Mouse (Mus musculus) embryo, embryonic 10.5 days (tissue): Measurements from ENCODE around the gene Bri3bp.
"Not testable (repeated sequence)": the region's sequence is repeated elsewhere in the genome, so short reads cannot be mapped to it uniquely, and the experiment has no call there.

Experiments
- DNase-seq: peaks from one replicate; pipeline ENCODE4 v3.0.0-alpha.2; 2015; ENCODE audit warnings: low spot score

The Bri3bp gene

GRCm38 (mm10) chr5:125486088-125486487 is 44.7 kb downstream of the Bri3bp start:
- no peak for DNase-seq

GRCm38 (mm10) chr5:125487375-125488115 is 46.2 kb downstream of the Bri3bp start:
- DNase-seq = peak; percentile 51

GRCm38 (mm10) chr5:125488116-125488455 is 46.7 kb downstream of the Bri3bp start:
- DNase-seq = peak; percentile 23

- DNase-seq = not testable (repeated sequence)
These were observed 47.6 kb downstream of the Bri3bp start for GRCm38 (mm10) chr5:125488953-125489352.

- no peak for DNase-seq
These were observed 49.7 kb downstream of the Bri3bp start for GRCm38 (mm10) chr5:125491107-125491506.

- DNase-seq = no peak
These were observed 51.2 kb downstream of the Bri3bp start for GRCm38 (mm10) chr5:125492379-125493092.

- no peak for DNase-seq
These were observed 51.7 kb downstream of the Bri3bp start for GRCm38 (mm10) chr5:125493093-125493423.

- no peak for DNase-seq
These were observed 54.3 kb downstream of the Bri3bp start for GRCm38 (mm10) chr5:125495655-125496054.

- peak; percentile 77 for DNase-seq
These were observed 56.6 kb downstream of the Bri3bp start for GRCm38 (mm10) chr5:125497821-125498600.

GRCm38 (mm10) chr5:125501505-125501904 is 60.1 kb downstream of the Bri3bp start:
- no peak for DNase-seq

GRCm38 (mm10) chr5:125502186-125502585 is 60.8 kb downstream of the Bri3bp start:
- DNase-seq = no peak

- DNase-seq = no peak
These were observed 62.3 kb downstream of the Bri3bp start for GRCm38 (mm10) chr5:125503628-125504027.

GRCm38 (mm10) chr5:125504692-125505091 is 63.3 kb downstream of the Bri3bp start:
- no peak for DNase-seq

GRCm38 (mm10) chr5:125505968-125506367 is 64.6 kb downstream of the Bri3bp start:
- DNase-seq = no peak

- no peak for DNase-seq
These were observed 66.2 kb downstream of the Bri3bp start for GRCm38 (mm10) chr5:125507582-125507981.

- DNase-seq = no peak
These were observed 66.6 kb downstream of the Bri3bp start for GRCm38 (mm10) chr5:125508006-125508405.

GRCm38 (mm10) chr5:125509541-125509940 is 68.2 kb downstream of the Bri3bp start:
- peak; percentile 68 for DNase-seq
